Mouse (Mus musculus) Muller cell, postnatal 12 days (primary cell): Measurements from ENCODE around the gene Aoc1.
A peak's percentile ranks its signal among the peaks of the same experiment; 100 is the strongest.

ENCODE experiments used
- DNase-seq: peaks from one replicate; pipeline ENCODE4 v3.0.0-alpha.2; 2015; ENCODE audit errors: inconsistent ontology term

The Aoc1 gene

GRCm38 (mm10) chr6:48909229-48909628 is 36.5 kb downstream of the Aoc1 start:
- no peak for DNase-seq

GRCm38 (mm10) chr6:48912033-48912432 is 39.3 kb downstream of the Aoc1 start:
- DNase-seq, result no peak

- no peak for DNase-seq
These were observed 40.9 kb downstream of the Aoc1 start for GRCm38 (mm10) chr6:48913587-48913986.

GRCm38 (mm10) chr6:48929595-48929994 is 56.9 kb downstream of the Aoc1 start, which contains the start of gene 1600015I10Rik:
Gene 1600015I10Rik, plus strand, starts transcription at chr6:48929895.
- DNase-seq, result no peak

- no peak for DNase-seq
These were observed 76.9 kb downstream of the Aoc1 start for GRCm38 (mm10) chr6:48949596-48949995.

- DNase-seq, result no peak
These were observed 78.0 kb downstream of the Aoc1 start for GRCm38 (mm10) chr6:48950676-48951075.

- no peak for DNase-seq
These were observed 78.9 kb downstream of the Aoc1 start for GRCm38 (mm10) chr6:48951630-48952029.

GRCm38 (mm10) chr6:48953220-48953619 is 80.5 kb downstream of the Aoc1 start:
- DNase-seq, result no peak

GRCm38 (mm10) chr6:48954211-48954610 is 81.5 kb downstream of the Aoc1 start:
- no peak for DNase-seq

- DNase-seq, result peak; percentile 12
These were observed 82.2 kb downstream of the Aoc1 start for GRCm38 (mm10) chr6:48954946-48955345.

- no peak for DNase-seq
These were observed 84.1 kb downstream of the Aoc1 start for GRCm38 (mm10) chr6:48956785-48957184.

GRCm38 (mm10) chr6:48958053-48958452 is 85.4 kb downstream of the Aoc1 start:
- DNase-seq, result peak; percentile 47
